Mouse (Mus musculus) heart, embryonic 15.5 days (tissue): Measurements from ENCODE around the gene Cpeb4. TPM values are rescaled to one million over a fixed set of nuclear protein-coding genes. Genes with fewer than 3 reads are reported as not detected.
A peak's percentile ranks its signal among the peaks of the same experiment; 100 is the strongest.

Source experiments
- ATAC-seq: fragments of 200-750 bp; cut with Nextera tagmentation; replicated peaks from 2 replicates; pipeline ENCODE4 v1.8.0; 2017; ENCODE audit warnings: low read depth, moderate TSS enrichment; ENCODE audit not compliant: insufficient number of reproducible peaks, insufficient read depth, low FRiP score
- H3K27ac ChIP-seq: fragments of 300-500 bp; sonication (generic); 2 replicates; pipeline ENCODE4 v1.5.1; 2015; ENCODE audit warnings: mild to moderate bottlenecking, inconsistent platforms
- H3K27me3 ChIP-seq: fragments of 300-500 bp; sonication (generic); 2 replicates; pipeline ENCODE4 v1.6.1; 2015; ENCODE audit warnings: inconsistent platforms
- H3K36me3 ChIP-seq: fragments of 300-500 bp; sonication (generic); 2 replicates; pipeline ENCODE4 v1.6.1; 2015; ENCODE audit warnings: mild to moderate bottlenecking, inconsistent platforms
- H3K4me1 ChIP-seq: fragments of 300-500 bp; sonication (generic); replicated peaks from 2 replicates; pipeline ENCODE4 v1.6.1; 2015; ENCODE audit warnings: inconsistent platforms
- H3K4me2 ChIP-seq: fragments of 300-500 bp; sonication (generic); 2 replicates; pipeline ENCODE4 v1.6.1; 2015; ENCODE audit warnings: inconsistent platforms, mild to moderate bottlenecking, moderate library complexity
- H3K4me3 ChIP-seq: fragments of 300-500 bp; sonication (generic); 2 replicates; pipeline ENCODE4 v1.5.1; 2015; ENCODE audit warnings: mild to moderate bottlenecking, inconsistent platforms
- H3K9ac ChIP-seq: fragments of 300-500 bp; sonication (generic); 2 replicates; pipeline ENCODE4 v1.6.1; 2015; ENCODE audit warnings: mild to moderate bottlenecking, inconsistent platforms
- H3K9me3 ChIP-seq: fragments of 300-500 bp; sonication (generic); replicated peaks from 2 replicates; pipeline ENCODE4 v1.6.1; 2016; ENCODE audit warnings: inconsistent platforms
- WGBS: fragments of 180-500 bp; shearing (Covaris S2); methylation state at CpG from one replicate; pipeline ENCODE4 v1.1.7; 2015; ENCODE audit warnings: mixed read lengths; 5-methylcytosine and 5-hydroxymethylcytosine counted together
- polyA plus RNA-seq: library from polyadenylated mRNA; unstranded; fragments of >200 nt; fragmentation: Nextera tagmentation; extraction: Ambion mirVana; gene quantifications from 2 replicates; pipeline ENCODE4 v1.2.1, GENCODE M21; 2015

Gene Cpeb4
- polyA plus RNA-seq, 1 experiment from 2014 or later = 6.4 TPM

DNA sequence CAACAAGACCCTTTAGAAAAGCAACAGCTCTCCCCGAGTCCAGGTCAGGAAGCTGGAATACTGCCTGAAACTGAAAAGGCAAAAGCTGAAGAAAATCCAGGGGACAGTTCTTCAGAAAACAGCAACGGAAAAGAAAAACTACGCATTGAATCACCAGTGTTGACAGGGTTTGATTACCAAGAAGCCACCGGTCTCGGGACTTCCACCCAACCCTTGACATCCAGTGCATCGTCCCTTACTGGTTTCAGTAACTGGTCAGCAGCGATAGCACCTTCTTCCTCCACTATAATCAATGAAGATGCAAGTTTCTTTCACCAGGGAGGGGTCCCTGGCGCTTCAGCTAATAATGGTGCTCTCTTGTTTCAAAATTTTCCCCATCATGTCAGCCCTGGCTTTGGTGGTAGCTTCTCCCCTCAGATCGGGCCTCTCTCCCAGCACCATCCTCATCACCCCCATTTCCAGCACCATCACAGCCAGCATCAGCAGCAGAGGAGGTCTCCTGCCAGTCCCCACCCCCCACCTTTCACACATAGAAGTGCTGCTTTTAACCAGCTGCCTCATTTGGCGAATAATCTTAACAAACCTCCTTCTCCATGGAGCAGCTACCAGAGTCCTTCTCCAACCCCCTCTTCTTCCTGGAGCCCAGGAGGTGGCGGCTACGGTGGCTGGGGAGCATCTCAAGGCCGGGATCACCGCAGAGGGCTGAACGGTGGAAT lies 693 bp downstream of the Cpeb4 start:
- Histone ChIP-seq H3K27ac (peak overlapping the region; percentile 65), H3K36me3 (no peaks in the 10 kb centered on the region), H3K4me1 (peaks cover 23% of the 10 kb centered on the region), H3K9ac (peak overlapping the region; percentile 50), H3K9me3 (no peaks in the 10 kb centered on the region), H3K27me3 (no peaks in the 10 kb centered on the region), H3K4me3 (peak overlapping the region; percentile 53), H3K4me2 (peak overlapping the region; percentile 74)
- no peak for ATAC-seq
- WGBS = 22% methylated on average over 15 of the region's 15 CpGs

DNA sequence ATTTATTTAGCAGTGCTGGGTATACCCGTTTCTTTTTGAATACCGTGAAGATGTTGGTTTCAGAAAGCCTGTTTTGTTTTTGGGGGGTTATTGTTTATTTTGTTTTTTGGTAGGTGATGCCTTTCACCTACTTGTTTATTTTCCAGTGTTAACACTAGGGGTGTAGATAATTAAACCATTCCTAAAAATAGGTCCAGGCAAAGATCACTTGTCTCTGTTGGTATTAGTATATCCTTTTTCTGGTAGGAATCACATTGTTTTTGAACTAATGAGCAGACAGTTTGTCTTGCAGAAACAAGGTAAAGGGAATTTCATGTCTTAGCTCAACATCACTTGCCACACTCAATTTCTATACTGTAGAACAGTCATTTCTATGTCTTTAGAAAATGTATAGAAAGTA lies 2.1 kb downstream of the Cpeb4 start:
- H3K27me3 ChIP-seq = no peaks in the 10 kb centered on the region
- H3K9me3 ChIP-seq = no peaks in the 10 kb centered on the region
- peak overlapping the region; percentile 74 for H3K4me2 ChIP-seq
- peaks cover 23% of the 10 kb centered on the region for H3K4me1 ChIP-seq
- 40% methylated on average over 2 of the region's 2 CpGs for WGBS
- peak overlapping the region; percentile 53 for H3K4me3 ChIP-seq
- ATAC-seq = no peak
- H3K9ac ChIP-seq = 0 out of 2 replicates have a peak overlapping the region, but pooled peaks have one; percentile 31
- no peak overlapping the region for H3K27ac ChIP-seq
- no peaks in the 10 kb centered on the region for H3K36me3 ChIP-seq

DNA sequence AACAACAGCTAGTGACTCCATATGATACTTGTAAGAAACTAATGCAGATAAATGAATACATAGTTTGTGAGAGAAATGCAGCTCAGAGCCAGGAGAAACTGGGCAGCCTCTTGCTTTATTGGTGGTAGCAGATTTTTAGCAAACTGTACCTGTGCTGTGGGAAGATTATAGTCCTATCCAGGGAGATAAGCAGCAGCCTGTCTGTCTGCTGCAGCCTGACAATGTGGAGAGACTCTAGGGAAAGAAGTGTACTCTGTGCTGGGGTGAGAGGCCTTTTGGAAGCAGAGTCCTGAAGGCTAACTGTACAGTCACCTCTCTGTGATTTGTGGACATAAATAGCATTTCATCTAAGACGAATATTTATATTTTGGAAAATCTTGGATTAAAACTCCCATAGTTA lies 11.7 kb downstream of the Cpeb4 start:
- 49% methylated on average over 1 of the region's 1 CpGs for WGBS
- H3K27ac ChIP-seq = no peak overlapping the region
- H3K9ac ChIP-seq = no peak overlapping the region

DNA sequence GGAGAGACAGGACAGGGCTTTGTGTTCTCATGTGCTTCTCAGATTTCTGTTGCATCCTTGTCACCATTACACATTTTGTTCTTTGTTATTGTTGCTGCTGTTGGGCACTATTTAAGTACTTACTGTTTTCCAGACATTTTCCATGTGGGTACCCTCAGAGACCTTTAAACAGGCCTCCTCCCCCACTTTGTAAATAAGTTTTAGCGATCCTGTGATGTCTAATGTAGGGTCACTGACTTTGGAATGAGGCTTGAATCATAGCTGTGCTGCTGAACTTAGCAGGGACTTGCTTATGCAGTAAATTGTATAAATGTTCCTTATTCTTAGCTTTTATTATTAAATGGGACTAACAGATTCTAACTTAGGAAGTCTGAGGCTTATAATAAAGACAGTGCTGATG lies 13.8 kb downstream of the Cpeb4 start:
- no peak for ATAC-seq
- H3K9me3 ChIP-seq = no peaks in the 10 kb centered on the region
- no peaks in the 10 kb centered on the region for H3K27me3 ChIP-seq
- WGBS = 69% methylated on average over 1 of the region's 1 CpGs
- H3K4me1 ChIP-seq = peaks cover 20% of the 10 kb centered on the region
- H3K36me3 ChIP-seq = peaks cover 4% of the 10 kb centered on the region; the same call in 1 of the 2 replicates
- H3K9ac ChIP-seq = no peak overlapping the region
- H3K4me2 ChIP-seq = no peak overlapping the region
- H3K27ac ChIP-seq = no peak overlapping the region
- no peak overlapping the region for H3K4me3 ChIP-seq

More for the DNA sequence above, 11.7 kb downstream of the Cpeb4 start:
- H3K4me1 ChIP-seq = peaks cover 20% of the 10 kb centered on the region
- ATAC-seq = no peak
- H3K27me3 ChIP-seq = no peaks in the 10 kb centered on the region
- no peaks in the 10 kb centered on the region for H3K36me3 ChIP-seq
- no peak overlapping the region for H3K4me2 ChIP-seq
- H3K9me3 ChIP-seq = no peaks in the 10 kb centered on the region
- no peak overlapping the region for H3K4me3 ChIP-seq

DNA sequence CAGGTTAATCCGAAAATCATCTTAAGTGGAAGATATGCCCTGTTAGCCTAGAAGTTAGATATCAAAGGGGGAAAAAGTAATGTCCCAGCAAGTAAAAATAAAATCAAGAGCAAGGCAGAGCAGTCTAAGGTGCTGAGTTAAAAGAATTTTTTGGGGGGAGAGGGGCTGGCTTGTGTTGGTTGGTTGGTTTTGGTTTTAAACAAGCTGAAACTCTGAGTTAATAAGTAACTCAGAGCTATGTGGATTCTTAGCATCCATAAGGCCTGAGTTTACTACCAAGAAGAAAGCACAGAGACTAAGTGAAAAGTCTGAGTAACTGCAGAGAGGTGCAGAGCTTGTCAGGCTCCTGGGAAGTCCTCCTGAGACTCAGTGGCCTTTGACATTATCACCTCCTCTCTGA lies 16.2 kb downstream of the Cpeb4 start:
- Histone ChIP-seq H3K4me2 (no peak overlapping the region), H3K4me3 (no peak overlapping the region), H3K27me3 (no peaks in the 10 kb centered on the region), H3K27ac (no peak overlapping the region), H3K36me3 (peaks cover 4% of the 10 kb centered on the region; the same call in 1 of the 2 replicates), H3K9me3 (no peaks in the 10 kb centered on the region), H3K4me1 (peaks cover 22% of the 10 kb centered on the region), H3K9ac (no peak overlapping the region)
- ATAC-seq = no peak
- WGBS = 74% methylated on average over 1 of the region's 1 CpGs

DNA sequence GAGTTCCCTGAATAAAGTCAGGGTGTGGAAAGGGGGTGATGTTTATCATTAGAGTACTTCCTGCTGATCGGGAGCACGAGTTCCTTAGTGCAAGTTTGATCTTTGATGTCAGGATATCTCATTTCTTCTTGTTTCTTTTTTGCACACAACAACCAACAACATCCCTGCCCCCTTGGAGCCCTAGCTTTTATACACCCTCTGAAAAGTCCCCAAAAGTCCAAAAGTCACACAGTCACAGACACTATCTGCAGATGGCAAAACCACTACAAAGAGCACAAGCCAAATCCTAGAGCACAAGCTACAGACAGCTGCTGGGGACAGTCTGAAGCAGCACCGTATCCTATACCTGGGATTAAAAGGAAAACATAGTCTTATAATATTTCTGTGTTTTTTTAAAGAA lies 20.1 kb downstream of the Cpeb4 start:
- Histone ChIP-seq H3K4me1 (peaks cover 27% of the 10 kb centered on the region), H3K4me3 (no peak overlapping the region), H3K27me3 (no peaks in the 10 kb centered on the region), H3K4me2 (no peak overlapping the region), H3K9me3 (no peaks in the 10 kb centered on the region), H3K27ac (peak overlapping the region; percentile 31), H3K36me3 (peaks cover 4% of the 10 kb centered on the region; the same call in 1 of the 2 replicates), H3K9ac (no peak overlapping the region)
- no peak for ATAC-seq
- WGBS = 31% methylated on average over 3 of the region's 3 CpGs

DNA sequence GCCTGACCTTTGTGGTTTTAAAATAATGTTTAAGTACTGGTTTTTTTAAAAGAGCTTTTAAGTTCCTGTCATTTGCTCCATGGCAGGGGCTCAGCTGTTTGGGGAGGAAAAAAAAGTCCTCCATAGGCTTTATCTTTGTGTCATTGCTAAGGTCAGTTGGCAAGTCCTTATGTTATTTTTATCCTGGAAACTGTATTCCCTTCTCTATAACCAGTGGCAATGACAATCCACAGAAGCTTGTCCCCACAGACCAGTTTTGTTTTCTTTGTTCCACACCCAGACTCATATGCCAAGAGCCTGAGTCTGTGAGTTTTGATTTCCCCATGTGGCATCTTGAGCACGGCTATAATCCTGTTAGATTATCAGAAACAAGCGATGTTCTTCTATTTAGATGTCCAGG lies 21.6 kb downstream of the Cpeb4 start:
- WGBS = 21% methylated on average over 2 of the region's 2 CpGs
- peaks cover 33% of the 10 kb centered on the region for H3K4me1 ChIP-seq
- H3K4me2 ChIP-seq = peak overlapping the region; percentile 20; the same call in 1 of the 2 replicates
- no peaks in the 10 kb centered on the region for H3K27me3 ChIP-seq
- no peak overlapping the region for H3K4me3 ChIP-seq
- peak; percentile 47; the same call in 1 of the 2 replicates for ATAC-seq
- H3K9ac ChIP-seq = no peak overlapping the region; the same call in 1 of the 2 replicates
- no peaks in the 10 kb centered on the region for H3K9me3 ChIP-seq
- H3K27ac ChIP-seq = peak overlapping the region; percentile 88
- H3K36me3 ChIP-seq = peaks cover 4% of the 10 kb centered on the region; the same call in 1 of the 2 replicates

DNA sequence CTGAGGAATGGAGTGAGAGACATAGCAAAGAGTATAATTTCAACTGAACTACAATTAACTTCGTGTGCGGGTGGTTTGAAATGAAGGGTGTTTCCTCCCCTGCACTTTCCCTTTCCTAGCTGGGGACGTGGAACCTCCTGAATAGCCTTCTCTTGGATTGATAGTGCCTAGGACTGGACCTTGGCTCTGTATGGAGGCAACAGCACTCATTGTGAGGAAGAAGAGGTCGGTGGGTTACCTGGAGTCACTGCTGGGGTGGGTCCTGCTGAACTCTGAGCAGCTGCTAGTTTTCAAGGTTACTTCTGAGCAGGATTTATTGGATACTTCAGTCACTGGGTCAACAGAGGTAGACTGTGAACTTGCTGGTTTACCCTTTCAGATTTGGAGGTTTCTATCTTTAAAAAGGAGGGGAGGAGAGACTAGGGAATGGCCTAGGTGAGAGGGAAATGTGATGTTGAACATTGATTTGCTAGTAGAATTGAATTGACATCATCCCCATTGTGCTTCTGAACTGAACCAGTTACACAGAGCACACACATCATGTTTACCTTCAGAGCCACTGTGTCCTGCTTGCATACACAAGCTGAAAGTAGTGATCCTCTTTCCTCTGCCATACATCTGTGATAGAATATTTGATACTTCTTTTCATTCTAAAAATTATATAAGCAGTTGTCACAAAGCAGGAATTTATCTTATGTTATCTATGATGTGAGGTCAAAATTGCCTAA lies 24.2 kb downstream of the Cpeb4 start:
- no peak overlapping the region for H3K9ac ChIP-seq
- H3K27me3 ChIP-seq = no peaks in the 10 kb centered on the region
- H3K4me1 ChIP-seq = peaks cover 51% of the 10 kb centered on the region
- 0 out of 2 replicates have a peak overlapping the region, but pooled peaks have one; percentile 33 for H3K27ac ChIP-seq
- H3K4me3 ChIP-seq = no peak overlapping the region
- H3K36me3 ChIP-seq = no peaks in the 10 kb centered on the region
- H3K9me3 ChIP-seq = no peaks in the 10 kb centered on the region
- ATAC-seq = no peak
- no peak overlapping the region for H3K4me2 ChIP-seq
- 76% methylated on average over 4 of the region's 4 CpGs for WGBS

DNA sequence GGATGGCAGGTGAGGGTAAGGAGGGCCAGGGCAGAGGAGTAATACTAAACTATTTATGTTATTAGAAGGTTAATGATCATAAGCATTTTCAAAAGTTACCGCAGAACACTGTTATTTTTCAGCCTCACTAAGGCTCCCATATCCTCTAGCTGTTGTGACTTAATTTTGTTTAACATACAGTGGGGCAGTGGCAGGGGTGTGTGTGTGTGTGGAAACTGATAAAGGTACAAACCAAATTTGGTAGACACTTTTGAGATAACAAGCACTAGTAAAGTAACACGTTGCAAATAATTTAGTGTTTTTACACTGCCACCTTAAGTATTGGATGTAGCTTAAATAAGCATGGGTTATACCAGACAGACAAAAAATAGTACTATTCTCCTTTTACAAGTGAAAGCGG lies 24.9 kb downstream of the Cpeb4 start:
- no peaks in the 10 kb centered on the region for H3K27me3 ChIP-seq
- H3K4me1 ChIP-seq = peaks cover 55% of the 10 kb centered on the region
- H3K4me2 ChIP-seq = no peak overlapping the region
- 67% methylated on average over 3 of the region's 3 CpGs for WGBS
- no peak overlapping the region for H3K27ac ChIP-seq
- no peak for ATAC-seq
- no peak overlapping the region for H3K9ac ChIP-seq
- H3K4me3 ChIP-seq = no peak overlapping the region
- no peaks in the 10 kb centered on the region for H3K9me3 ChIP-seq
- H3K36me3 ChIP-seq = no peaks in the 10 kb centered on the region

DNA sequence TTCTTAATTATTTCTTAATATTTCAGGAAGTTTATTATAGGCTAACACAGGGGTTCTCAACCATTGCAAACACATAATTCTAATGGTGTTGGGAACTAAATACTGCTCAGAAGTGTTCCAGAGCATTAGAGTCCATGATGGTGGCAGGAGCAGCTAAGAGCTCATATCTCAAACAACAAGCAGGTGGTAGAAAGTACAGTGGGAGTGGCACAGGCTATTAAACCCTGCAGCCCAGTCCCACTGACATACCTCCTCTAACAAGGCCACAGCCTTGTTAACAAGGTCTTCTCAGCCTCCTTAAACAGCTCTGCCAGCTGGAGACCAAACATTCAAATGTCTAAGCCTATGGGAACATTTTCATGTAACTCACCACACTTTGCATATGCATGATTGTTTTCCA lies 27.2 kb downstream of the Cpeb4 start:
- H3K4me1 ChIP-seq = peaks cover 51% of the 10 kb centered on the region
- no peak overlapping the region for H3K4me3 ChIP-seq
- no peak overlapping the region for H3K9ac ChIP-seq
- no peaks in the 10 kb centered on the region for H3K27me3 ChIP-seq
- peak overlapping the region; percentile 68 for H3K27ac ChIP-seq
- H3K9me3 ChIP-seq = no peaks in the 10 kb centered on the region
- H3K4me2 ChIP-seq = no peak overlapping the region
- H3K36me3 ChIP-seq = no peaks in the 10 kb centered on the region
- ATAC-seq = no peak

DNA sequence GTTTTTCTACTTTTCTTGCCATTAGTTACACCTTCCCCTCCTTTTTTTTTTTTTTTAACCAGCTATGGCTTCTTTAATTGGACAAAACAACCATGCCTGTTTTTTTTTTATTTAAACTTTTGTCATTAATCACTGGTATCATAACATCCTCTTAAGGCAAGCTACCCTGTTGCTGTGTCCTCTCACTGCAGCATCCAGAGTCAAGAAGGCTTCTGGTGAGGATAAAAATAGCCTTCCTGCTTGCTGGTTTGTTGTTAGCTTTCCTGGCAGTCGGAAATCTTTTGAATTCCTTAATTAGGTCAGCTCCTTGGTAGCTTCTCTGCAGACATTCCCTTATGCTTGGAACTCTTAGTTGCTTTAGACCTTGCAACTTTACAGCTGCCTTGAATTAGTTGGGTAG lies 28.7 kb downstream of the Cpeb4 start:
- Histone ChIP-seq H3K4me1 (peaks cover 47% of the 10 kb centered on the region), H3K9me3 (no peaks in the 10 kb centered on the region), H3K27ac (peak overlapping the region; percentile 76), H3K4me2 (peak overlapping the region; percentile 38), H3K27me3 (no peaks in the 10 kb centered on the region), H3K4me3 (no peak overlapping the region), H3K36me3 (no peaks in the 10 kb centered on the region), H3K9ac (no peak overlapping the region)
- WGBS = 5% methylated on average over 1 of the region's 1 CpGs
- 0 out of 2 replicates have a peak, but pooled peaks have one; percentile 48 for ATAC-seq
